Mouse (Mus musculus): Measurements from ENCODE around the gene Ankrd33b. TPM values are rescaled to one million over a fixed set of nuclear protein-coding genes. Genes with fewer than 3 reads are reported as not detected.
A peak's percentile ranks its signal among the peaks of the same experiment; 100 is the strongest.

Ankrd33b gene
- polyA plus RNA-seq, 1 experiment = 0.04 TPM

GRCm38 (mm10) chr15:31381936-31382468 lies 14.5 kb upstream of the Ankrd33b start:
- Histone ChIP-seq H3K36me3 (ENCODE audit: control insufficient read depth) (no peaks in the 10 kb centered on the region), H3K9me3 (ENCODE audit: control insufficient read depth, low read length) (no peaks in the 10 kb centered on the region), H3K4me3 (replicated peaks) (no peak overlapping the region), H3K27me3 (ENCODE audit: control insufficient read depth) (no peaks in the 10 kb centered on the region), H3K4me1 (ENCODE audit: control insufficient read depth) (peaks cover 4% of the 10 kb centered on the region)
- TF ChIP-seq TAL1 (IDR thresholded peaks at IDR 0.05; ENCODE audit: low read length) = no peak

- TF ChIP-seq TAL1 (IDR thresholded peaks at IDR 0.05; ENCODE audit: low read length) (no peak), GATA1 (IDR thresholded peaks at IDR 0.05; ENCODE audit: low read length) (no peak)
- no peak overlapping the region for H3K4me3 ChIP-seq (replicated peaks)
Measured at GRCm38 (mm10) chr15:31379471-31379870, 11.9 kb upstream of the Ankrd33b start.

GRCm38 (mm10) chr15:31375212-31375611 lies 7.7 kb upstream of the Ankrd33b start:
- TF ChIP-seq GATA1 (IDR thresholded peaks at IDR 0.05; ENCODE audit: low read length) = no peak
- no peak for TF ChIP-seq TAL1 (IDR thresholded peaks at IDR 0.05; ENCODE audit: low read length)
- no peaks in the 10 kb centered on the region for H3K36me3 ChIP-seq (ENCODE audit: control insufficient read depth)

More at GRCm38 (mm10) chr15:31379471-31379870, 11.9 kb upstream of the Ankrd33b start:
- no peaks in the 10 kb centered on the region for H3K9me3 ChIP-seq (ENCODE audit: control insufficient read depth, low read length)
- no peaks in the 10 kb centered on the region for H3K36me3 ChIP-seq (ENCODE audit: control insufficient read depth)
- H3K27me3 ChIP-seq (ENCODE audit: control insufficient read depth) = no peaks in the 10 kb centered on the region
- H3K4me1 ChIP-seq (ENCODE audit: control insufficient read depth) = peaks cover 4% of the 10 kb centered on the region

GRCm38 (mm10) chr15:31369125-31369612 lies 1.6 kb upstream of the Ankrd33b start:
- Histone ChIP-seq H3K4me3 (replicated peaks) (no peak overlapping the region), H3K27me3 (ENCODE audit: control insufficient read depth) (peaks cover 53% of the 10 kb centered on the region)

More at GRCm38 (mm10) chr15:31375212-31375611, 7.7 kb upstream of the Ankrd33b start:
- Histone ChIP-seq H3K27me3 (ENCODE audit: control insufficient read depth) (no peaks in the 10 kb centered on the region), H3K4me1 (ENCODE audit: control insufficient read depth) (no peaks in the 10 kb centered on the region), H3K9me3 (ENCODE audit: control insufficient read depth, low read length) (no peaks in the 10 kb centered on the region; the same call in 1 of the 2 replicates), H3K4me3 (replicated peaks) (no peak overlapping the region)

GRCm38 (mm10) chr15:31368556-31368955 lies 1.0 kb upstream of the Ankrd33b start:
- no peaks in the 10 kb centered on the region; the same call in 1 of the 2 replicates for H3K9me3 ChIP-seq (ENCODE audit: control insufficient read depth, low read length)
- TF ChIP-seq TAL1 (IDR thresholded peaks at IDR 0.05; ENCODE audit: low read length) = no peak
- TF ChIP-seq GATA1 (IDR thresholded peaks at IDR 0.05; ENCODE audit: low read length) = no peak
- no peak overlapping the region for H3K4me3 ChIP-seq (replicated peaks)
- H3K27me3 ChIP-seq (ENCODE audit: control insufficient read depth) = peaks cover 53% of the 10 kb centered on the region
- no peaks in the 10 kb centered on the region for H3K4me1 ChIP-seq (ENCODE audit: control insufficient read depth)
- no peaks in the 10 kb centered on the region for H3K36me3 ChIP-seq (ENCODE audit: control insufficient read depth)

More at GRCm38 (mm10) chr15:31369125-31369612, 1.6 kb upstream of the Ankrd33b start:
- Histone ChIP-seq H3K4me1 (ENCODE audit: control insufficient read depth) (no peaks in the 10 kb centered on the region), H3K36me3 (ENCODE audit: control insufficient read depth) (no peaks in the 10 kb centered on the region), H3K9me3 (ENCODE audit: control insufficient read depth, low read length) (no peaks in the 10 kb centered on the region; the same call in 1 of the 2 replicates)
- TF ChIP-seq GATA1 (IDR thresholded peaks at IDR 0.05; ENCODE audit: low read length) (no peak), TAL1 (IDR thresholded peaks at IDR 0.05; ENCODE audit: low read length) (no peak)

- H3K27me3 ChIP-seq (ENCODE audit: control insufficient read depth) = peaks cover 53% of the 10 kb centered on the region
- H3K36me3 ChIP-seq (ENCODE audit: control insufficient read depth) = no peaks in the 10 kb centered on the region
- no peaks in the 10 kb centered on the region for H3K4me1 ChIP-seq (ENCODE audit: control insufficient read depth)
- no peaks in the 10 kb centered on the region; the same call in 1 of the 2 replicates for H3K9me3 ChIP-seq (ENCODE audit: control insufficient read depth, low read length)
- TF ChIP-seq TAL1 (IDR thresholded peaks at IDR 0.05; ENCODE audit: low read length) = no peak
- no peak for TF ChIP-seq GATA1 (IDR thresholded peaks at IDR 0.05; ENCODE audit: low read length)
- peak overlapping the region; percentile 43 for H3K4me3 ChIP-seq (replicated peaks)
Measured at GRCm38 (mm10) chr15:31366596-31367480, 688 bp downstream of the Ankrd33b start.

- Histone ChIP-seq H3K4me3 (replicated peaks) (peak overlapping the region; percentile 36), H3K9me3 (ENCODE audit: control insufficient read depth, low read length) (no peaks in the 10 kb centered on the region; the same call in 1 of the 2 replicates), H3K4me1 (ENCODE audit: control insufficient read depth) (no peaks in the 10 kb centered on the region), H3K36me3 (ENCODE audit: control insufficient read depth) (no peaks in the 10 kb centered on the region), H3K27me3 (ENCODE audit: control insufficient read depth) (peaks cover 53% of the 10 kb centered on the region)
- no peak for TF ChIP-seq TAL1 (IDR thresholded peaks at IDR 0.05; ENCODE audit: low read length)
- TF ChIP-seq GATA1 (IDR thresholded peaks at IDR 0.05; ENCODE audit: low read length) = no peak
Measured at GRCm38 (mm10) chr15:31365720-31366591, 1.6 kb downstream of the Ankrd33b start.

- no peaks in the 10 kb centered on the region for H3K9me3 ChIP-seq (ENCODE audit: control insufficient read depth, low read length)
- no peak overlapping the region for H3K4me3 ChIP-seq (replicated peaks)
- no peak for TF ChIP-seq TAL1 (IDR thresholded peaks at IDR 0.05; ENCODE audit: low read length)
- TF ChIP-seq GATA1 (IDR thresholded peaks at IDR 0.05; ENCODE audit: low read length) = no peak
- peaks cover 53% of the 10 kb centered on the region for H3K27me3 ChIP-seq (ENCODE audit: control insufficient read depth)
- no peaks in the 10 kb centered on the region for H3K36me3 ChIP-seq (ENCODE audit: control insufficient read depth)
- H3K4me1 ChIP-seq (ENCODE audit: control insufficient read depth) = no peaks in the 10 kb centered on the region
Measured at GRCm38 (mm10) chr15:31365041-31365719, 2.3 kb downstream of the Ankrd33b start.
